Mouse (Mus musculus) neural tube, embryonic 13.5 days (tissue): ENCODE data around the gene Smarca4. TPM values are rescaled to one million over a fixed set of nuclear protein-coding genes. Genes with fewer than 3 reads are reported as not detected.

Experiments used
- ATAC-seq: fragments of 200-750 bp; cut with Nextera tagmentation; 2 replicates; pipeline ENCODE4 v1.8.0; 2017; ENCODE audit warnings: low read depth, mild to moderate bottlenecking, moderate TSS enrichment, moderate library complexity
- H3K27ac ChIP-seq: fragments of 300-500 bp; sonication (generic); replicated peaks from 2 replicates; pipeline ENCODE4 v1.5.1; 2015; ENCODE audit warnings: moderate library complexity, mild to moderate bottlenecking, inconsistent platforms
- H3K27me3 ChIP-seq: fragments of 300-500 bp; sonication (generic); 2 replicates; pipeline ENCODE4 v1.6.1; 2015; ENCODE audit warnings: mild to moderate bottlenecking, inconsistent platforms
- H3K36me3 ChIP-seq: fragments of 300-500 bp; sonication (generic); 2 replicates; pipeline ENCODE4 v1.6.1; 2015; ENCODE audit warnings: mild to moderate bottlenecking, inconsistent platforms
- H3K4me1 ChIP-seq: fragments of 300-500 bp; sonication (generic); replicated peaks from 2 replicates; pipeline ENCODE4 v1.6.1; 2015; ENCODE audit warnings: inconsistent platforms
- H3K4me2 ChIP-seq: fragments of 300-500 bp; sonication (generic); 2 replicates; pipeline ENCODE4 v1.6.1; 2015; ENCODE audit warnings: inconsistent platforms, mild to moderate bottlenecking, moderate library complexity
- H3K4me3 ChIP-seq: fragments of 300-500 bp; sonication (generic); 2 replicates; pipeline ENCODE4 v1.5.1; 2015; ENCODE audit warnings: mild to moderate bottlenecking, inconsistent platforms
- H3K9ac ChIP-seq: fragments of 300-500 bp; sonication (generic); 2 replicates; pipeline ENCODE4 v1.6.1; 2015; ENCODE audit warnings: moderate library complexity, mild to moderate bottlenecking, inconsistent platforms
- H3K9me3 ChIP-seq: fragments of 300-500 bp; sonication (generic); 2 replicates; pipeline ENCODE4 v1.6.1; 2016; ENCODE audit warnings: inconsistent platforms
- WGBS: fragments of 180-500 bp; shearing (Covaris S2); methylation state at CpG from one replicate; pipeline ENCODE4 v1.1.7; 2015; 5-methylcytosine and 5-hydroxymethylcytosine counted together
- polyA plus RNA-seq: library from polyadenylated mRNA; unstranded; fragments of >200 nt; fragmentation: Nextera tagmentation; extraction: Ambion mirVana; gene quantifications from 2 replicates; pipeline ENCODE4 v1.2.1, GENCODE M21; 2015

The Smarca4 gene
- polyA plus RNA-seq, 1 experiment from 2014 or later: 149 TPM

GRCm38 (mm10) chr9:21630673-21631072 lies 14.7 kb downstream of the Smarca4 start:
- H3K36me3 ChIP-seq: peaks cover 32% of the 10 kb centered on the region
- H3K4me3 ChIP-seq: no peak overlapping the region
- H3K9me3 ChIP-seq: no peaks in the 10 kb centered on the region
- H3K4me1 ChIP-seq: peaks cover 37% of the 10 kb centered on the region
- no peak overlapping the region for H3K9ac ChIP-seq
- no peak overlapping the region for H3K4me2 ChIP-seq
- H3K27me3 ChIP-seq: no peaks in the 10 kb centered on the region
- ATAC-seq: no peak
- H3K27ac ChIP-seq: no peak overlapping the region
- 73% methylated on average over 3 of the region's 3 CpGs for WGBS

DNA sequence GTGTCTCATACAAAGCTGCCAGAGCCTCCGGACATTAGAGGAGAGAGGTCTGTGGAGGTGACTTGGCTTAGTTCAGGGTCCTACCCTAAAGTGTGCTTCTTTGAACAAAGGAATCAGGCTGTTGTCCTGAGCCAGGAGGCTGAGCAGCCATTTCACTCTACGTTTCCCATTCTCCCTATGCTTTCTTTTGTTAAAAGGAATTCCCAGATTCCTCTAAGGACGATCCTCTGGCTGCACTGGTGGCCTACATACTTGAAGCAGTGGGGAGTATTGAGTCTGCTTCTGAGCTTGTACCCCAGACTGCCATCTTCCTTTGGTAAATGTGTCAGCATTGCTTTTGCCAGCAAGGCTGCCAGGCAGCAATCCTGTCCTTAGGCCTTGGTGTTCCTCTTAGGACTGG lies 17.1 kb downstream of the Smarca4 start:
- WGBS: 76% methylated on average over 3 of the region's 3 CpGs
- Histone ChIP-seq H3K9ac (no peak overlapping the region), H3K9me3 (no peaks in the 10 kb centered on the region), H3K4me1 (peaks cover 26% of the 10 kb centered on the region), H3K27me3 (no peaks in the 10 kb centered on the region), H3K4me2 (no peak overlapping the region), H3K27ac (no peak overlapping the region), H3K4me3 (no peak overlapping the region), H3K36me3 (peaks cover 56% of the 10 kb centered on the region)
- no peak for ATAC-seq

GRCm38 (mm10) chr9:21635639-21636038 lies 19.7 kb downstream of the Smarca4 start:
- Histone ChIP-seq H3K27me3 (no peaks in the 10 kb centered on the region), H3K36me3 (peaks cover 81% of the 10 kb centered on the region), H3K4me2 (no peak overlapping the region), H3K9ac (no peak overlapping the region), H3K27ac (no peak overlapping the region), H3K9me3 (no peaks in the 10 kb centered on the region), H3K4me3 (no peak overlapping the region), H3K4me1 (peaks cover 25% of the 10 kb centered on the region)
- WGBS: 59% methylated on average over 7 of the region's 7 CpGs
- peak; percentile 42 for ATAC-seq

GRCm38 (mm10) chr9:21639031-21639430 lies 23.1 kb downstream of the Smarca4 start:
- 94% methylated on average over 11 of the region's 11 CpGs for WGBS
- Histone ChIP-seq H3K27me3 (no peaks in the 10 kb centered on the region), H3K36me3 (peaks cover 100% of the 10 kb centered on the region), H3K4me3 (no peak overlapping the region), H3K9ac (no peak overlapping the region), H3K9me3 (no peaks in the 10 kb centered on the region), H3K4me2 (no peak overlapping the region), H3K4me1 (peaks cover 17% of the 10 kb centered on the region), H3K27ac (no peak overlapping the region)
- ATAC-seq: no peak

DNA sequence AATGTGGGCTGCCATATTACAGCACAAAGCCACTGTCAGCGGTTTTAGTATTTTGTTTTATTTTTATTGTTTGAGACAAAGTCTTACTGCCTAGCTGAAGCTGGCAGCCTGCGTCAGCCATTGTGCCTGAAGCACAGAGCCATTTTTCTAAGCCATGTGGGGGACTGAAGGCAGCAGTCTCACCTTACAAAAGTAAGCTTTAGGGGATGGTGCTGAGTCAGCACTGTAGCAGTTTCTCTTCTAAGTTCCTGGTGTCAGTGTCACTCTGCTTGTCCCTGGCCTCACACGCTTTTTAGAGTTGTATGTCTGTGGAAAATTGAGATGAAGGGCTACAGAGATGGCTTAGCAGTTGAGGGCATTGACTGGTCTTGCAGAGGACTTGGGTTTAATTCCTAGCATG lies 30.4 kb downstream of the Smarca4 start:
- Histone ChIP-seq H3K4me3 (no peak overlapping the region), H3K9ac (no peak overlapping the region), H3K4me2 (no peak overlapping the region), H3K9me3 (no peaks in the 10 kb centered on the region), H3K27me3 (no peaks in the 10 kb centered on the region), H3K4me1 (no peaks in the 10 kb centered on the region), H3K36me3 (peaks cover 88% of the 10 kb centered on the region), H3K27ac (no peak overlapping the region)
- 95% methylated on average over 3 of the region's 3 CpGs for WGBS
- ATAC-seq: no peak

GRCm38 (mm10) chr9:21647721-21648120 lies 31.8 kb downstream of the Smarca4 start:
- Histone ChIP-seq H3K4me3 (no peak overlapping the region), H3K9me3 (no peaks in the 10 kb centered on the region), H3K9ac (no peak overlapping the region), H3K4me1 (no peaks in the 10 kb centered on the region), H3K36me3 (peaks cover 84% of the 10 kb centered on the region), H3K27me3 (no peaks in the 10 kb centered on the region), H3K4me2 (no peak overlapping the region), H3K27ac (no peak overlapping the region)
- ATAC-seq: no peak
- 87% methylated on average over 6 of the region's 6 CpGs for WGBS

- 91% methylated on average over 5 of the region's 5 CpGs for WGBS
- Histone ChIP-seq H3K4me3 (no peak overlapping the region), H3K9me3 (no peaks in the 10 kb centered on the region), H3K4me1 (no peaks in the 10 kb centered on the region), H3K9ac (no peak overlapping the region), H3K27me3 (no peaks in the 10 kb centered on the region), H3K36me3 (peaks cover 84% of the 10 kb centered on the region), H3K27ac (no peak overlapping the region), H3K4me2 (no peak overlapping the region)
- no peak for ATAC-seq
Observed at GRCm38 (mm10) chr9:21652263-21652662, 36.3 kb downstream of the Smarca4 start.

DNA sequence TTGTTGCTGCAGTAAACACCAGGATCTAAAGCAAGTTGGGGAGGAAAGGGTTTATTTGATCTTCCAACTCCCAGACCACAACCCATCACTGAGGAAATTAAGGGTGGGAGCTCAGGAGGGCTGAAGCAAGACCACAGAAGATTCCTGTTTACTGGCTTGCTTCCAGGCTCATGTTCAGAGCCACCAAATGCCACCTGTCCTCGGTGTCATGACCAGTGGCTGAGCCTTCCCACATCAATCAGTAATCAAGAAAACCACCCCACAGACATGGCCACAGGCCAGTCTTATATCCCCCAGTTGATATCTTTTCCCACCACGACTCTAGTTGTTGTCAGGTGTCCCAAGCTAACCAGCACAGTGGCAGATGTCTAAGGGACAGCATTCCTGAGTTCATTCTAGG lies 37.3 kb downstream of the Smarca4 start:
- ATAC-seq: no peak
- H3K4me3 ChIP-seq: no peak overlapping the region
- no peaks in the 10 kb centered on the region for H3K27me3 ChIP-seq
- H3K4me1 ChIP-seq: no peaks in the 10 kb centered on the region
- H3K36me3 ChIP-seq: peaks cover 84% of the 10 kb centered on the region
- H3K4me2 ChIP-seq: no peak overlapping the region
- H3K9me3 ChIP-seq: no peaks in the 10 kb centered on the region
- WGBS: 93% methylated on average over 2 of the region's 2 CpGs
- no peak overlapping the region for H3K27ac ChIP-seq
- H3K9ac ChIP-seq: no peak overlapping the region

GRCm38 (mm10) chr9:21662034-21662433 lies 46.1 kb downstream of the Smarca4 start:
- Histone ChIP-seq H3K9me3 (no peaks in the 10 kb centered on the region), H3K27ac (no peak overlapping the region), H3K4me3 (no peak overlapping the region), H3K36me3 (peaks cover 100% of the 10 kb centered on the region), H3K27me3 (no peaks in the 10 kb centered on the region), H3K9ac (no peak overlapping the region), H3K4me2 (no peak overlapping the region), H3K4me1 (no peaks in the 10 kb centered on the region)
- no peak for ATAC-seq
- 96% methylated on average over 5 of the region's 5 CpGs for WGBS

GRCm38 (mm10) chr9:21668946-21669345 lies 53.0 kb downstream of the Smarca4 start:
- WGBS: 94% methylated on average over 7 of the region's 7 CpGs
- ATAC-seq: no peak
- Histone ChIP-seq H3K4me3 (no peak overlapping the region), H3K4me1 (no peaks in the 10 kb centered on the region), H3K4me2 (no peak overlapping the region), H3K27me3 (no peaks in the 10 kb centered on the region), H3K27ac (no peak overlapping the region), H3K9ac (no peak overlapping the region), H3K9me3 (no peaks in the 10 kb centered on the region), H3K36me3 (peaks cover 100% of the 10 kb centered on the region)

DNA sequence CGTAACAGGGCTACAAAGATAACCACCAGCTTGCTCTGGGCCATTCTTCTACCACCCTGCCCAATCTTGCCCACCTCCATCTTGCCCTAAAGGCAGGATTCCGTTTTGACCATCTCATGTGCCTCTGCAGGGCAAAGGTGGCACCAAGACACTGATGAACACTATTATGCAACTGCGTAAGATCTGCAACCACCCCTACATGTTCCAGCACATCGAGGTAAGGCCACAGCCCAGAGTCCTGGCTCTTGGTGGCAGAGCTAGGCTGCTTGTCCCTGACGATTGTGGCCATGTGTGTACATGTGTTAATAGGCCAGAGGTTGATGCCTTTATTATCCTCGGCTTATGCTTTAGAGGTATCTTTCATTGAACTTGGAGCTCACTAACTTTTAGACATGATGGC lies 54.4 kb downstream of the Smarca4 start:
- peaks cover 100% of the 10 kb centered on the region for H3K36me3 ChIP-seq
- no peak overlapping the region for H3K9ac ChIP-seq
- no peaks in the 10 kb centered on the region for H3K27me3 ChIP-seq
- H3K27ac ChIP-seq: no peak overlapping the region
- ATAC-seq: no peak
- 97% methylated on average over 6 of the region's 6 CpGs for WGBS
- H3K4me3 ChIP-seq: no peak overlapping the region
- no peaks in the 10 kb centered on the region for H3K9me3 ChIP-seq
- H3K4me2 ChIP-seq: no peak overlapping the region
- no peaks in the 10 kb centered on the region for H3K4me1 ChIP-seq

GRCm38 (mm10) chr9:21671753-21672152 lies 55.8 kb downstream of the Smarca4 start:
- ATAC-seq: no peak
- H3K4me2 ChIP-seq: no peak overlapping the region
- H3K27me3 ChIP-seq: no peaks in the 10 kb centered on the region
- no peaks in the 10 kb centered on the region for H3K9me3 ChIP-seq
- no peaks in the 10 kb centered on the region for H3K4me1 ChIP-seq
- H3K4me3 ChIP-seq: no peak overlapping the region
- H3K36me3 ChIP-seq: peaks cover 100% of the 10 kb centered on the region
- 98% methylated on average over 5 of the region's 5 CpGs for WGBS
- H3K27ac ChIP-seq: no peak overlapping the region
- H3K9ac ChIP-seq: no peak overlapping the region

DNA sequence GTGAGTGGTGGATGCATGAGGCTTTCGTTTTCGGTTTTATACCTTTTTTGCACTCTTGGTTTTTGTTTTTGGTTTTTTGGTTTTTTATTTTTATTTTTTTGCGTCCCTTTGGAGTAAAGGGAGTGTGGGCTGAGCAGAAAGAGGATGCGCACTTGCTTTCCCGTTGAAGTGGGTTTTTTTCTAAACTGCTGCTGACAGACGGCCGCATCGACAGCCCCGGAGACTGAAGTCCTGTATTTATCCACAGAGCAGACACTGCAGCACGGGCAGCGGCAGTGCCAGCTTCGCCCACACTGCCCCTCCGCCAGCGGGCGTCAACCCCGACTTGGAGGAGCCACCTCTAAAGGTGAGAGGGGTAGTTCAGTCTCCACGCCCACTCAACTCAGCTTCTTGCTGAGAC lies 61.7 kb downstream of the Smarca4 start:
- no peaks in the 10 kb centered on the region for H3K4me1 ChIP-seq
- no peaks in the 10 kb centered on the region for H3K9me3 ChIP-seq
- H3K4me3 ChIP-seq: no peak overlapping the region
- no peak overlapping the region for H3K27ac ChIP-seq
- H3K9ac ChIP-seq: no peak overlapping the region
- 97% methylated on average over 17 of the region's 17 CpGs for WGBS
- ATAC-seq: no peak
- peaks cover 97% of the 10 kb centered on the region for H3K36me3 ChIP-seq
- H3K4me2 ChIP-seq: no peak overlapping the region
- no peaks in the 10 kb centered on the region for H3K27me3 ChIP-seq
